Mouse (Mus musculus) cerebellum, adult 11-12 months (tissue): ENCODE results near the gene Igfbp2.
A peak's percentile ranks its signal among the peaks of the same experiment; 100 is the strongest.

Source experiments
- DNase-seq: peaks from one replicate; pipeline ENCODE4 v3.0.0; 2022

The Igfbp2 gene

GRCm38 (mm10) chr1:72823751-72824706 is at the start of gene Igfbp2:
Igfbp2 (plus strand) TSS chr1:72824503.
- DNase-seq = peak; percentile 9

DNA sequence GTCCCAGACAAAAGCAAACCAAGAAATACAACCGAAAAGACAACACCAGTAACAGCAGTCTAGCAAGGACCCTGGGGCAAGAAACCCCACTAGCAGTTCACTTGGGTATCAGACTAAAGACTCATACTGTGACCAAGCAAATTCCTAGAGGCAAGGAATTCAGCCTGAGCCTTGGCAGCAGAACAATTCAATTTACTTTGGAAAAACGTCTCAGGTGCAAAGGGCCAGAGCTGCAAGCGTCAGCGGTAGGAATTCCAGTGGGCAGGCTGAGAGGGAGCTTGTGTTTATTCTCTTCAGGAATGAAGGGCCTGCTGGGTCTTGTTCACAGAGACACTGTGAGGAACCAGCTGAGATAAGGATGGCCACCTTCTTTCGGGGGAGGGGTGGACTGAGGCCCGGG is 45.5 kb upstream of the Igfbp2 start:
- DNase-seq = no peak

DNA sequence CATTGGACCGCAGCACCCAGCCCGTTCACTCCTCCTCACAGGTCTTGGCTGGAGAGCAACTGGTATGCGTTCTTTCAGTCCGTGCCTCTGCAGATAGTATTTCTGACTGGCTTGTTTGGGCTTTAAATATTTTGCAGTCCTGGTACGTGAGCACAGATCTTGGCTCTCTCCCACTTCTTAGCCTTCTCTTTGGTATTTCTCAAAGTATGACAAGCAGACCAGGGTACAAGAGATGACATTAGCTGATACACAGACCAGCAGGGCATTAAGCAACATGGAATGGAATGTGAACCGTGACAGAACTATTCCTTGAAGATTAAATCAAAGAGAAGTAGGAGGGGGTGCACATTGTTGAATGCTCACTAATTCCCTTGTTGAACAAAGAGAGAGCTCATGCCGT is 43.6 kb upstream of the Igfbp2 start:
- no peak for DNase-seq

DNA sequence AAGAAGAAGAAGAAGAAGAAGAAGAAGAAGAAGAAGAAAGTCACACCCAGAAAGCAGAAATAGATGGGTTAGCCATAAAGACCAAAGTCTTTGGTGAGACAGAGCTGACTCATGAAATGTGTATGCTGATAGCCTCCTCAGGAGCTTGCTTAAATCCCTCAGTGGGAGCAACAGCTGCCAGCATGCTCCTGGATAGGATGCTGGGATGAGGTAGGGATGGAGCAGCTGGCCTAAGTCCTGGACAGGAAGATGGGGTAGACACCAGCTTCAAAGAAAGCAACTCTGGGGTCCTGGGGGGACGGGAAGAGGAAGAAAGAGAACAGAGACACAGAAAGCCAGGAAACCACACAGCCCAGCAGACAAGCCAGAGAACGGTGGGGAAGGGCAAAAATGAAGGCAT is 41.0 kb upstream of the Igfbp2 start:
- no peak for DNase-seq

DNA sequence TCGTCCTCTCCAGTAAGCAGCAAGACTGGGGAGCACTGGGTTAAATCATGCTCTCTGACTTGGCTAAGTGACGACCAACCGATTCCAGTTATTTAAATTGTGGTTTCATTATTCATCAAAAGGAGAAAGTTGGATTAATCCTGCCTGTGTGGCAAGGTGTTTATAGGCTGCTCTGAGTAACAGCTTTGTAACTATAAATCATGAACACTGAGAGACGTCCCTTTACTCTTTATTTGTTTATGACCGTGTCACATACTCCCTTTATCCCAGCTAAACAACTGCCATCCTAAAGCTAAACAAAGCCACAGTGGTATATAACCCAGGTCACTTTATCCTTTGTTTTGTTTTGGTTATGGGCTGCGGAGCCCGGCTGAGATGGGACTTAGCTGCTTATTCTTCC is 40.3 kb upstream of the Igfbp2 start:
- no peak for DNase-seq

- no peak for DNase-seq
Measured at GRCm38 (mm10) chr1:72790670-72791069, 33.6 kb upstream of the Igfbp2 start.

DNA sequence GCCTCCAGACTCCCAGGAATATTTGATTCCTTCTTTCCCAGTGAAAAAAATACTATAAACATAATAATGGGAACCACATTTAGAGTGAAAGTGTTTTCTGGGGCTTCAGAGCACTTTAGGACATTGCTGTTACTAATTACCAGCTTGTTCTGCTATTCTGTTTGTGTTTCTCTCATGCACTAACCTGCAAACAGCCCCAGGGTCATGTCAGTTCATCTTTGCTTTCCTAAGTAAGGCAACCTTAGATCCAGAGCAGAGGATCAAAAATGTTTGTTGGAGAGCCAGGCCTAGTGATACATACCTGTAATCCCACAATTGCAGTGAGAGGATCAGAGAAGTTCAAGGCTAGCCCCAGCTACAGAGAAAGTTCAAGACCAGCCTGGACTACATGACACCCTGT is 32.6 kb upstream of the Igfbp2 start:
- no peak for DNase-seq

DNA sequence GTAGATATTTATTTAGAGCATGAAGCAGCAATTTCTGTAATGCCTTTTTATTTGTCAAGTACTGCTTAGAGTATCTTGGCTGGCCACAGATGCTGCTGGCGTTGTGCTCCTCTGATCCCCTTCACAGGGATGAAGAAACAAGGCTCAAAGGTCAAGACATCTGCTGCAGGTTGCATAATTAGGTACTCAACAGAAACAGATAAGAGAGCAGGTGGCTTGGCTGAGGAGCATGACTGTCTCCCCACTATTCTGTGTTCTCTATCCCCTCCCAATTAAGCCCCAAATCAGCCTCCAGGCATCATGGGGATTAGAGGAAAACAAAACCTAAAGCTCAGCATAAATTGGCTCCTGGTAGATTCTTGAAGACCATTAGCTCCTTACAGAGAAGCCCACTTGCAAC is 32.0 kb upstream of the Igfbp2 start:
- no peak for DNase-seq

GRCm38 (mm10) chr1:72793230-72793629 is 31.1 kb upstream of the Igfbp2 start:
- DNase-seq = no peak

DNA sequence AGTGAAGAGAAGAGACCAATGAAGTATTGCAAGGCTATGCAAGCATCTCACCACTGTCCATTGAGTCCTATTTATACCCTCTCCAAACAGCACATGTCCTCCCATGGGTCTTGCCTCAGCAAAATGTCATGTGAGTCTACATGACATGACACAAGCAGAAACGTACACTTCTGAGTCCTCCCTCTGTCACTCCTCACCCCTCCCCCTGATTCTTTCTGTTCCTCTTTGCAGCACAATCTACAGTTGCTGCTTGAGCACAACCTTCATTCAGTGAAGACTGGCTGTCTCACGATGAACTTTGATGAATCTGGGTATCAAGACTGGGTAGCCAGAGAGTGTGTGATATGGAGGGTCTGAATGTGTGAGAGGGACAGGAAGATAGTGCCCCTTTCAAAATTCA is 28.2 kb upstream of the Igfbp2 start:
- no peak for DNase-seq

DNA sequence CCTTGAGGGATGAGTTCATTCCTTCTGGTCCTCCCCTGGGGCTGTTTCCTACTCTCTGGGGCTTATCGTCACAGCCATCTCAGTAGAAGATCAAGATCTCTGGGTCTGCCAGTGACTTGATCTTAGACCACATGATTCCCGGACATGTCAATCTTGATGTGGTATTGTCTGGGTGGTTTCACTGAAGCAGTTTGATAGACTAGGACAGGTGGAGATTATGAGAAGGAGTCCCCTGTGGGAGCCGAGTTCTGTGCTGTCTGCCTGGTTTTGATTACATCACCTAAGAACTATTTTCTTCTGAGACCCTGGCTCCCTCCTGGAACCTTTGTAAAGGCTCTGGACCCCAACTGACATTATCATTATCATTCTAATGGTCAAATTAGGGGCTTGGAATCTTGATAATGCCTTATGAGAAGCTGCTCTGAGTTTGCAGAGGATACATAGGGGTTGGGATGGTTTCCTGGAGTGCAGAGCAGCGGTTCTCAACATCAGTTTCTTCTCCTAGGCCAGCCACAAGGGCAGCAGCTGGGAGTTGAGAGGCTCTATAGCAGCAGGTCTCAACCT is 27.1 kb upstream of the Igfbp2 start:
- no peak for DNase-seq

DNA sequence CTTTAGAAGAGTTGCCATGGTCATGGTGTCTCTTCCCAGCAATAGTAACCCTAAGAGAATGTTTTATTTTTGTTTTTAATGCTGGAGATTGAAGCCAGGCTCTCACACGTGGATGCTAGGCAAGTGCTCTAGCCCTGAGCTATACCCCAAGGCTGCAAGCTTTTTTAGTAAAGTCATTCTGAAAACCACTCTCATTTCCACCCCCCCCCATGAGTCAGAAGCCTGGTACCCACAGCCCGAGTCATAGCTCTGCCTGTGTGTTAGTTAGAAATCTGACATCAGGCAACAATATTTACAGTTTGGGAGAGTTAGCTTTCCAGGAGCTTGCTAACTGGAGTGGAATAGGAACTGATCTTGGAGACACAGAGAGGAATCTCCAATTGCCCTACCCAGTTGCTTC is 25.9 kb upstream of the Igfbp2 start:
- DNase-seq = no peak

GRCm38 (mm10) chr1:72804031-72804430 is 20.3 kb upstream of the Igfbp2 start:
- no peak for DNase-seq

DNA sequence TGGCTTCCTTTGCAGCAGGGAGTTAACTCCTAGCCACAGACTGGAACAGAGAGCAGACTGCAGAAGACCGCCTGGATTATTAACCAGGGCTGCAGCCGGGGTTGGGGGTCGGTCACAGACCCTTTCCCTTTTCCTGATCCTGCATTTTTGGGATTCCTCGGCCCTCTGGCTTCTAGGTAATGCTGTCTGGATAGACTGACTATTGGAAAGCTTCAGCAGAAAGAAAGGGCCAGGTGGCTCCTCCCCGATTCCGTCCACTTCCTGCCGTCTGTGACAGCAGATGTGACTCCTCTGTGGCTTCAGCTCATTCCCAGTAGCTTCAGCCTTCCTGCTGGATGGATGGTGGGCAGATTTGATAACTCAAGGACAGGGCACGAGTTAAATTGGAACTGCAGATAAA is 19.3 kb upstream of the Igfbp2 start:
- no peak for DNase-seq

DNA sequence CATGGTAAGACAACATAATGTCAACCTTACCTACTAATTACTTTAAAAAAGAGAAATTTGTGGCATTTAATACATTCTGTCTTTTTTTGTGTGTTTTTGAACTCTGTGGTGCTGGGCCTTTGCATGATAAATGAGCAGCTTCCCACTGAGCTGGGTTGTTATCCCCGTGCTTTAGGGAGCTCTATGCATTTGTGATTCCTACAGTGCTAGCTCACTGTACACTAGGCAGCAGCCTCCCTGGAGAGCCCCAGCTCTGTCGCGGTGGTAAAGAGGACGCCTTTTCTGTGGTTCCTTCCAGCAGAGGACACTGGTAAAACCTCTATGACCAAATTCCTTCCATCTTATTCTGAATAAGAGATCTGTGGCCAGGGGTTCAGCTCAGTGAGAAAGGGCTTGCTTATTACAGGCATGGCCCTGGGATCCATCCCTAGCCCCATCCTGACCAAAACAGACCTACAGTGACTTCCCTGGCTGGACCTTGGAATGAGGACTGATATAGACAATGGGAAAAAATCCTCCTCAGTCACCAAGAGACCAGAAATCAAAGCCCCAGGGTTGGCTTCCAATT is 18.7 kb upstream of the Igfbp2 start:
- DNase-seq = no peak

DNA sequence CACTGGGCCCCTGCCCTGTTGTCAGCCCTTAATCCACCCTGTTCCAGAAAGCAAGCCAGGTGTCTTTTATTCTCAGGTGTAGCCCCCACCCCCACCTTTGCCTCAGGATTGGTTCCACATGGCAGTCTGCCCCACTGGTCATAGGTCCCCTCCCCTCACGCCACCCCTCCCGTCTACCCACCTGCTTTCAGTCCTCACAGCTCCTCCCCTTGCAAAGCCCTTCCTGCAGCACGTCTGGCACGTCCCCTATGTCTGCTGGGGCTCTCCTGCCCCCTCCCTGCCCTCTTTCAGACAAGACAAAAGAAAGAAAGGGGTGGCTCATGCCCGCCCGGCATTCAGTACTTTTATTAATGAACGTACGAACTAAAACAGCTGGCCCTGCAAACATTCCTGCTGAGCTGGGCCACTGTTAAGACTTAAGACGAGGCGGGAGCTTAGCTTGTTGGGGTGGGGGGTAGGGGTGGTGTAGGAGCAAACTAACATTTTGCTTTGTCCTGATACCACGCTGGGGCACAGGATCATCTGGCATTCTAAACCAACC is 18.2 kb upstream of the Igfbp2 start:
- DNase-seq = no peak

DNA sequence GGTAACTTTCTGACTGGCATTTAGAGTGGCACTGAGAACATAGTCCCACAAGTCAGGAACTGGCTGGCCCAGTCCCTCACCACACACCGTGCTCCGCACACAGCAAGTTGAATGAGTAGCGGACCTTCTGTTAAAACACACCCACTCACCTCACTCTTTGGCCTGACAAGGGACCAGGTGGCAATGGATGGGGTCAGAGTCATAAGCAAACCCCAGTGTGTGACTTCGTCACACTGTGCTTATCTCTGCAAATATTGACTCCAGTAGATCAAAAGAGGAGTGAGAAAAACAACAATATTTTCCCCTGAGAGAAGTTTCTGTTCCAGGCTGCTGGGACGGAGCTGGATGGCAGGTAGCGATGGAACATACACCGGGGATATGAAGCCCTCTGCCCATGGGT is 15.0 kb upstream of the Igfbp2 start:
- no peak for DNase-seq

DNA sequence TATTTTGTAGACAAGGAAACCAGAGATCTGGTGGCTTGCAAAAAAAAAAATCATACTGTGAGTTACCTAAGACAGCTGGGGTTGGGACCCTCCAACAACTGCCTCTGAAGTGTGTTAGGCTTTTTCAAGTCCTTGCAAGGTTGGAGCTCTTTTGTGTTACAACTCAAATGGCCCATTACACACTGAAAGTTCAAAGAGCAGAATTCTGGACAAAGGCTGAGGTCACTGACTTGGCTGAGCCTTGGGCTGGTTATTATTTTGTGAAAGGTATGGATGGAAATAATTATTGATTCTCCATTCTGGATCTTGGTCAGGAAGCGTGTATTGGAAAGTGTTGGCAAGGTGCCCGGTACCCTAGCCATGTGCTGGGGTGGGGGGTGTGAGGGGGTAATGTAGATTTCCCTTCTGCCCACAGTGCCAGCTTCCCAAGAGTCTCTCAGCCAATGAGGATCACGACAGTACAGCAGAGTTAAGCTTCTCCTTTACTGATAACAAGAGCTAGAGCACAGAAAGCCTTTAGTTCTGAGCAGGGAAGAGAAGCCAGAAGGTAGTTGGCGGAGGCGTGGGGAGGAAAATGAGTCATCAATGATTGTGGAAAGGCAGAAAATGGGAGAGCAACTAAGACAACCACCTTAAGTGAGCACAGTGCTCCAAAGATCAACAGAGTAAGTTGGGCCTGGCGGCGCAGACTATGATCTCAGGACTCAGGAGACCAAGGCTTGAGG is 14.2 kb upstream of the Igfbp2 start:
- DNase-seq = no peak

- no peak for DNase-seq
Measured at GRCm38 (mm10) chr1:72811061-72811460, 13.2 kb upstream of the Igfbp2 start.

DNA sequence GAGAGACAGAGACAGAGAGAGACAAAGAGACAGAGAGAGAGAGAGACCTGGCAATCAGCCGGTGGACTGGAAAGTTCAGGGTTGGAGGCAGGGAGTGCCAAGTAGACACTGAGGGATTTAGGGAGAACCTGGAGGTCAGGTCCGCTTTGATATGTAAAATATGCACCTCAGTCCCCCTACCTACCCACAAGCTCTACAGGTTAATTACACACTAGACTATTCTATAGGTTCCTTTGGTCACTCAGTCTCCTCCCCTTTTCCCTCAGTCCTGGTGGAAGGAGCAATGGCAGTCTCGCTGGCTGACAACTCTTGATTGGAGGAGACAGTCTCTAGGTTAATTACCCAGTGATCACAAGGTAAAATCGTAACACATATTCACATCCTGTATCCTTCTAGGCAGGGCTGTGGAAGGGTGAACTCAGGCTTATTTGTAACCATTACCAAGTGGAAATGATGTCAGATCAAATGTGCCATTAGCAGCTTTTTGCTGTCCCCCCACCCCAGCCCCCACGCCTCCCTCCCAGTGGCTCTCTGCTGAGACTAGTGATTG is 11.1 kb upstream of the Igfbp2 start:
- DNase-seq = no peak

GRCm38 (mm10) chr1:72813639-72814403 is 10.5 kb upstream of the Igfbp2 start:
- DNase-seq = no peak

GRCm38 (mm10) chr1:72815184-72815583 is 9.1 kb upstream of the Igfbp2 start:
- no peak for DNase-seq
